Mouse (Mus musculus): Measurements from ENCODE around the gene Rhpn2. TPM values are rescaled to one million over a fixed set of nuclear protein-coding genes. Genes with fewer than 3 reads are reported as not detected.
A peak's percentile ranks its signal among the peaks of the same experiment; 100 is the strongest.

The Rhpn2 gene
- polyA plus RNA-seq, 1 experiment = 2.2 TPM

GRCm38 (mm10) chr7:35322161-35322560 is 11.8 kb upstream of the Rhpn2 start:
- Histone ChIP-seq H3K79me3 (ENCODE audit: low read depth) (peaks cover under 1% of the 10 kb centered on the region), H3K79me2 (ENCODE audit: control insufficient read depth, insufficient read depth) (peaks cover 11% of the 10 kb centered on the region), H3ac (ENCODE audit: control insufficient read depth, insufficient read length, low read depth) (no peak overlapping the region), H3K4me3 (ENCODE audit: insufficient read depth, poor library complexity, severe bottlenecking) (no peak overlapping the region), H3K27me3 (ENCODE audit: control insufficient read depth, insufficient read depth, insufficient read length) (no peaks in the 10 kb centered on the region), H3K36me3 (ENCODE audit: control insufficient read depth, insufficient read depth) (no peaks in the 10 kb centered on the region)
- TF ChIP-seq CTCF (IDR thresholded peaks at IDR 0.05; ENCODE audit: control insufficient read depth, insufficient read depth, insufficient read length) (no peak), USF1 (IDR thresholded peaks at IDR 0.05; ENCODE audit: low read depth) (no peak), MYOD1 (IDR thresholded peaks at IDR 0.05; ENCODE audit: control insufficient read depth, insufficient read length, low read depth) (no peak), MYOG (IDR thresholded peaks at IDR 0.05; ENCODE audit: control insufficient read depth, extremely low read depth, insufficient read length) (no peak), FOSL1 (IDR thresholded peaks at IDR 0.05; ENCODE audit: insufficient read depth, low read length, poor library complexity, severe bottlenecking) (no peak), MAX (IDR thresholded peaks at IDR 0.05) (no peak), CEBPB (IDR thresholded peaks at IDR 0.05; ENCODE audit: low read depth) (no peak)

DNA sequence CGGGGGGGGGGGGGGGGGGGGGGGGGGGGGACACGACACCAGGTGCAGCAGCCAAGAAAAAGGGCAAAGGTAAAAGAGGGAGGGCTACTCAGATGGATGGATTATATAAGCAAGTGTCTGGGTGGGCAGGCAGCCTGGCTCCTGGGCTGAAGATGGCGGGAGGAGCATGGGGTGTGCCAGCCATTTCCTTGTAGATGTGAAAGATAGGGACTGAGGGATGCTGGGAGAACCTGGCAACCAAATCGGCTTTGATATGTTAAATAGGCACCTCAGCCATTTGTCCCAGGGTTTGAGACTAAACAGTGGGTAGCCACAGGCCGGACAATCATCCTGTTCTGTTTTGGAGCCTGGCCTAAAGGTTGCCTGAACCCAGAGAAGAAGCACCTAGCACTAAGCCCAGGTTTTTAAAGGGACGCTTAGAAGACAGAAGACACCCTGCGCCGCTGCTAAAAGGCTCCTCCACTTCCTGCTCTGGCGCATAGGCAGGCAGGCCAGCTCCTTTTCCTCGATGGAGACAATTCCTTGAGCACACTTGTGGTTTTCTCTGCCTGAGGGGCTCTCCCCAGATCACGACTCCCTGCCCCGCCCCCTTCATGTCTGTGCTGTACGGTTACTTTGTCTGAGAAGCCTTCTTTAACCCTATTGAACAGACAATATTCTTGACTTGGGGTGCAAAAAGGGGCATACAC is 11.1 kb upstream of the Rhpn2 start:
- H3ac ChIP-seq (ENCODE audit: control insufficient read depth, insufficient read length, low read depth) = no peak overlapping the region
- H3K4me3 ChIP-seq (ENCODE audit: insufficient read depth, poor library complexity, severe bottlenecking) = no peak overlapping the region
- no peaks in the 10 kb centered on the region for H3K36me3 ChIP-seq (ENCODE audit: control insufficient read depth, insufficient read depth)
- H3K27me3 ChIP-seq (ENCODE audit: control insufficient read depth, insufficient read depth, insufficient read length) = no peaks in the 10 kb centered on the region
- no peaks in the 10 kb centered on the region for H3K79me3 ChIP-seq (ENCODE audit: low read depth)
- no peak for TF ChIP-seq USF1 (IDR thresholded peaks at IDR 0.05; ENCODE audit: low read depth)
- TF ChIP-seq CEBPB (IDR thresholded peaks at IDR 0.05; ENCODE audit: low read depth) = no peak
- TF ChIP-seq MAX (IDR thresholded peaks at IDR 0.05) = no peak
- no peak for TF ChIP-seq CTCF (IDR thresholded peaks at IDR 0.05; ENCODE audit: control insufficient read depth, insufficient read depth, insufficient read length)
- TF ChIP-seq MYOG (IDR thresholded peaks at IDR 0.05; ENCODE audit: control insufficient read depth, extremely low read depth, insufficient read length) = no peak
- no peak for TF ChIP-seq FOSL1 (IDR thresholded peaks at IDR 0.05; ENCODE audit: insufficient read depth, low read length, poor library complexity, severe bottlenecking)
- no peak for TF ChIP-seq MYOD1 (IDR thresholded peaks at IDR 0.05; ENCODE audit: control insufficient read depth, insufficient read length, low read depth)
- peaks cover 4% of the 10 kb centered on the region for H3K79me2 ChIP-seq (ENCODE audit: control insufficient read depth, insufficient read depth)

DNA sequence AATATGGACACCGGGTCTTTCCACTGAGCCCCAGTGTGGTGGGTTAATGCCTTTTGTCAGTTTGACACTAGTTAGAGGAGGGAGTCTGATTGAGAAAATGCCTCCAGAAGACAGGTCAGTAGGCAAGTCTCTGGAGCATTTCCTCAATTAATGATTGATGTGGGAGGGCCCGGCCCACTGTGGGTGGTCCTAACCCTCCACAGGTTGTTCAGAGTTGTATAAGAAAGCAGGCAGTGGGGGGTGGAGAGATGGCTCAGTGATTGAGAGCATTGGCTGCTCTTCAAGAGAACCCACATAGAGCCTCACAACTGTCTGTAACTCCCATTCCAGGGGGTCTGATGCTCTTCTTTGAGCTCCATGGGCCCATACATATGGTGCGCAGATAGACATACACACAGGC is 2.4 kb upstream of the Rhpn2 start:
- H3K27me3 ChIP-seq (ENCODE audit: control insufficient read depth, insufficient read depth, insufficient read length) = no peaks in the 10 kb centered on the region
- H3K79me3 ChIP-seq (ENCODE audit: low read depth) = no peaks in the 10 kb centered on the region
- no peak overlapping the region for H3ac ChIP-seq (ENCODE audit: control insufficient read depth, insufficient read length, low read depth)
- no peak overlapping the region for H3K4me3 ChIP-seq (ENCODE audit: insufficient read depth, poor library complexity, severe bottlenecking)
- TF ChIP-seq FOSL1 (IDR thresholded peaks at IDR 0.05; ENCODE audit: insufficient read depth, low read length, poor library complexity, severe bottlenecking) = no peak
- H3K79me2 ChIP-seq (ENCODE audit: control insufficient read depth, insufficient read depth) = no peaks in the 10 kb centered on the region
- H3K36me3 ChIP-seq (ENCODE audit: control insufficient read depth, insufficient read depth) = no peaks in the 10 kb centered on the region

GRCm38 (mm10) chr7:35333231-35333651 is 729 bp upstream of the Rhpn2 start:
- TF ChIP-seq MAX (IDR thresholded peaks at IDR 0.05) (no peak), FOSL1 (IDR thresholded peaks at IDR 0.05; ENCODE audit: insufficient read depth, low read length, poor library complexity, severe bottlenecking) (no peak), CEBPB (IDR thresholded peaks at IDR 0.05; ENCODE audit: low read depth) (no peak), USF1 (IDR thresholded peaks at IDR 0.05; ENCODE audit: low read depth) (no peak), MYOD1 (IDR thresholded peaks at IDR 0.05; ENCODE audit: control insufficient read depth, insufficient read length, low read depth) (no peak), CTCF (IDR thresholded peaks at IDR 0.05; ENCODE audit: control insufficient read depth, insufficient read depth, insufficient read length) (no peak), MYOG (IDR thresholded peaks at IDR 0.05; ENCODE audit: control insufficient read depth, extremely low read depth, insufficient read length) (no peak)
- Histone ChIP-seq H3K27me3 (ENCODE audit: control insufficient read depth, insufficient read depth, insufficient read length) (no peaks in the 10 kb centered on the region), H3K79me2 (ENCODE audit: control insufficient read depth, insufficient read depth) (no peaks in the 10 kb centered on the region)

GRCm38 (mm10) chr7:35334527-35335452 is 820 bp downstream of the Rhpn2 start:
- H3K79me2 ChIP-seq (ENCODE audit: control insufficient read depth, insufficient read depth) = no peaks in the 10 kb centered on the region

More at GRCm38 (mm10) chr7:35333231-35333651, 729 bp upstream of the Rhpn2 start:
- H3K4me3 ChIP-seq (ENCODE audit: insufficient read depth, poor library complexity, severe bottlenecking) = peak overlapping the region; percentile 26
- H3K79me3 ChIP-seq (ENCODE audit: low read depth) = no peaks in the 10 kb centered on the region
- H3ac ChIP-seq (ENCODE audit: control insufficient read depth, insufficient read length, low read depth) = no peak overlapping the region
- no peaks in the 10 kb centered on the region for H3K36me3 ChIP-seq (ENCODE audit: control insufficient read depth, insufficient read depth)

More at GRCm38 (mm10) chr7:35334527-35335452, 820 bp downstream of the Rhpn2 start:
- H3K27me3 ChIP-seq (ENCODE audit: control insufficient read depth, insufficient read depth, insufficient read length) = no peaks in the 10 kb centered on the region
- H3K79me3 ChIP-seq (ENCODE audit: low read depth) = no peaks in the 10 kb centered on the region
- no peaks in the 10 kb centered on the region for H3K36me3 ChIP-seq (ENCODE audit: control insufficient read depth, insufficient read depth)
- peak overlapping the region; percentile 79 for H3ac ChIP-seq (ENCODE audit: control insufficient read depth, insufficient read length, low read depth)
- peak overlapping the region; percentile 36 for H3K4me3 ChIP-seq (ENCODE audit: insufficient read depth, poor library complexity, severe bottlenecking)
- TF ChIP-seq MYOD1 (IDR thresholded peaks at IDR 0.05; ENCODE audit: control insufficient read depth, insufficient read length, low read depth) (no peak), MAX (IDR thresholded peaks at IDR 0.05) (no peak), CEBPB (IDR thresholded peaks at IDR 0.05; ENCODE audit: low read depth) (no peak), USF1 (IDR thresholded peaks at IDR 0.05; ENCODE audit: low read depth) (no peak), FOSL1 (IDR thresholded peaks at IDR 0.05; ENCODE audit: insufficient read depth, low read length, poor library complexity, severe bottlenecking) (no peak), CTCF (IDR thresholded peaks at IDR 0.05; ENCODE audit: control insufficient read depth, insufficient read depth, insufficient read length) (no peak), MYOG (IDR thresholded peaks at IDR 0.05; ENCODE audit: control insufficient read depth, extremely low read depth, insufficient read length) (no peak)
